Mouse (Mus musculus): ENCODE measurements around the gene Treml2.

DNA sequence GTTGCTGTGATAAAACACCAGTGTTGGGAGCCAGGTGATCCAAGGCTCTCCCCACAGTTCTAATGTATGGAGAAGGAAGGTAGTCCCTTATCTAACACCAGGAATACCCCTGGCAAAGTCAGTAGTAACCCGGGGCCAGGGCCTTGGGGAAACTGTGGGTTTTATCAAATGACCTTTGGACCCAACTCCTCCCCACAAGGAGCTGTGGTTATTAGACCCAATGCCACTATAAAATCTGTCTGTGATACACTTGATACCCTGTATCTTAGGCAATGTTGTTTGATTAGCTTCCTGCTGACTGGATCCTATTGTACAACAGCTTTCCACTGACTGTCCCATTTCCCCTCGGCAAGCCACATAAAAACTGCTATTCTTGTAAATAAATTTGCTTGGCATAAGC lies 12.8 kb downstream of the Treml2 start:
- TF ChIP-seq POLR2A (IDR thresholded peaks at IDR 0.05; ENCODE audit: borderline replicate concordance, low read depth, low read length) (no peak), CTCF (IDR thresholded peaks at IDR 0.05; ENCODE audit: low read depth, low read length) (no peak)
